Mouse (Mus musculus) embryonic facial prominence, embryonic 14.5 days (tissue): ENCODE results near the gene Rrp1b. TPM values are rescaled to one million over a fixed set of nuclear protein-coding genes. Genes with fewer than 3 reads are reported as not detected.

ENCODE experiments used
- ATAC-seq: fragments of 200-750 bp; cut with Nextera tagmentation; 2 replicates; pipeline ENCODE4 v1.8.0; 2017; ENCODE audit warnings: low read depth, moderate number of reproducible peaks, moderate TSS enrichment
- DNase-seq: peaks from one replicate; pipeline ENCODE4 v3.0.0-alpha.2; 2015; ENCODE audit warnings: low spot score
- H3K27ac ChIP-seq: fragments of 300-500 bp; sonication (generic); replicated peaks from 2 replicates; pipeline ENCODE4 v1.5.1; 2014; ENCODE audit warnings: low read depth, mild to moderate bottlenecking, low read length, moderate library complexity
- H3K27me3 ChIP-seq: fragments of 300-500 bp; sonication (generic); replicated peaks from 2 replicates; pipeline ENCODE4 v1.6.1; 2014; ENCODE audit warnings: low read length; ENCODE audit not compliant: control insufficient read depth, insufficient read depth
- H3K36me3 ChIP-seq: fragments of 300-500 bp; sonication (generic); 2 replicates; pipeline ENCODE4 v1.6.1; 2014; ENCODE audit warnings: low read length, mixed read lengths; ENCODE audit not compliant: control insufficient read depth, insufficient read depth
- H3K4me1 ChIP-seq: fragments of 300-500 bp; sonication (generic); 2 replicates; pipeline ENCODE4 v1.6.1; 2014; ENCODE audit warnings: antibody characterized with exemption, low read length; ENCODE audit not compliant: control insufficient read depth, insufficient read depth
- H3K4me2 ChIP-seq: fragments of 300-500 bp; sonication (generic); 2 replicates; pipeline ENCODE4 v1.6.1; 2014; ENCODE audit warnings: low read depth, mild to moderate bottlenecking, low read length, moderate library complexity, mixed read lengths
- H3K4me3 ChIP-seq: fragments of 300-500 bp; sonication (generic); 2 replicates; pipeline ENCODE4 v1.5.1; 2014; ENCODE audit warnings: low read depth, mild to moderate bottlenecking, low read length
- H3K9ac ChIP-seq: fragments of 300-500 bp; sonication (generic); 2 replicates; pipeline ENCODE4 v1.6.1; 2014; ENCODE audit warnings: low read depth, mild to moderate bottlenecking, low read length, moderate library complexity, mixed read lengths
- H3K9me3 ChIP-seq: fragments of 300-500 bp; sonication (generic); 2 replicates; pipeline ENCODE4 v1.6.1; 2016; ENCODE audit warnings: low read length; ENCODE audit not compliant: control insufficient read depth
- WGBS: fragments of 180-500 bp; shearing (Covaris S2); extraction: QIAGEN DNeasy Blood & Tissue Kit; methylation state at CpG from one replicate; pipeline ENCODE4 v1.1.7; 2014; 5-methylcytosine and 5-hydroxymethylcytosine counted together
- polyA plus RNA-seq: library from polyadenylated mRNA; unstranded; fragments of >200 nt; fragmentation: Nextera tagmentation; extraction: Ambion mirVana; gene quantifications from 2 replicates; pipeline ENCODE4 v1.2.1, GENCODE M21; 2014

Rrp1b gene
- polyA plus RNA-seq, 1 experiment from 2014 or later: 41.9 TPM

DNA sequence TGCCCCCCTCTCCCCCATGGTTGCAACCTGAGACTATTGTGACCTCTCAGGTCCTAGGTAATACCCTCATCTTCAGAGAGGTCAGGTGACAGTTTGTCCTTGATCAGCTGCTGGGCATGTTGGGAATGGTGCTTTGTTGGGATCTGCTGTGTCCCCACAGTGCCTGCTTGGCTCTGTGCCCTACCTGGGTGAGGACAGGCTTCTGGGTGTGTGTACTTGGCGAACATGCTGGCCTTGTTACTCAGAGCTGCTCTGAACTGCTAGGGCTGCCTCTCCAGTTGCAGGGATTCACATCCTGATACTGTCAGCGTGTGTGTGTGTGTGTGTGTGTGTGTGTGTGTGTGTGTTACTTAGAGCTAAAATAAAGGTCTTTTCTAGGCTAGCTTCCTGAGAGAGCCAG is 74.5 kb downstream of the Rrp1b start:
- 17% methylated on average over 1 of the region's 2 CpGs for WGBS
- H3K9me3 ChIP-seq: no peaks in the 10 kb centered on the region
- H3K4me3 ChIP-seq: no peak overlapping the region
- ATAC-seq (peak; percentile 71), DNase-seq (peak; percentile 68)
- H3K4me1 ChIP-seq: peaks cover 16% of the 10 kb centered on the region; the same call in 1 of the 2 replicates
- no peak overlapping the region for H3K9ac ChIP-seq
- no peaks in the 10 kb centered on the region for H3K36me3 ChIP-seq
- H3K4me2 ChIP-seq: no peak overlapping the region
- peaks cover 7% of the 10 kb centered on the region for H3K27me3 ChIP-seq
- H3K27ac ChIP-seq: no peak overlapping the region

DNA sequence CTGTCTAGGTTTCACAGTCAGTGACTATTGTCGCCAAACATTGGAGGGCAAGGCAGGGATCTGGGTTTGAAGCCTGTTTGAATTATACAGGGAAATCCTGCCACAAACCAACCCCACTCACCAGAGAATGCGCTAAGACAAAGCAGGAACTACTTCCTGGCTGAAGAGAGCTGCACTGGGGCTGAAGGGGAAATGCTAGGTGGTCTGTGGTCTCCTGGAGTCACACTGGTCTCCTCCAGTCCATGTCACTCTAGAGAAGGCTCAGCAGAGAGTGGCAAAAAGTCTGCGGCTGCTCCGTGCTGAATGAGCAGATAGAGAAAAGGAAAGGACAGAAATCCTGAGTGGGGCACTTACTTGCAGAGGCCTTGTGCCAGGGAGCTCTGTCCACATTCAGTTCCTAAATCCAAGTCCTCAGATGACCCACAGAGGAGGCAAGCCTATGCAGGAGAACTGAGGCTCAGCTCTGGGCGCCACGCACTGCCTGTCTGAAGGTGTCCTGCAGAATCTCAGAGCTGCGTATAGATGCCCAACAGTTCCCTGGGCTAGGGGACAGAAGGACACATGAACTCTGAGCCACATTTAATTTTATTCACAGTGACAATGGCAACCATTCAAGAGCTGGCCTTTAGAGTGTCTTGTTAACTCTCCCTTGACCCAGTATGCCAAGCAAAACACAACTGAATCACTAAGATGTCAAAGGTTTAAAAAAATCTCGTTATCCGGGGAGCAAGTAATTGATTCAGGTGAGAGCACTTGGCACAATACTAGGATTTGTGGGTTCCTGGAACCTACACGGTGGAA is 75.3 kb downstream of the Rrp1b start:
- DNase-seq (no peak), ATAC-seq (no peak)
- 80% methylated on average over 10 of the region's 10 CpGs for WGBS
- Histone ChIP-seq H3K27me3 (peaks cover 7% of the 10 kb centered on the region), H3K4me1 (peaks cover 16% of the 10 kb centered on the region; the same call in 1 of the 2 replicates), H3K4me3 (no peak overlapping the region), H3K9me3 (no peaks in the 10 kb centered on the region), H3K9ac (no peak overlapping the region), H3K27ac (no peak overlapping the region), H3K4me2 (no peak overlapping the region), H3K36me3 (no peaks in the 10 kb centered on the region)

Other genes with a start within 250 kb of the Rrp1b start
- 25.1 and 27.8 TPM in 2 replicates for gene Sik1, start 180.3 kb upstream of the Rrp1b start, polyA plus RNA-seq
- gene Hsf2bp, start 249 bp downstream of the Rrp1b start, polyA plus RNA-seq: 1.2 and 1.3 TPM in 2 replicates
- gene Notch3, start 130.8 kb downstream of the Rrp1b start, polyA plus RNA-seq: 17.6 and 18.7 TPM in 2 replicates
- 1.9 and 2.6 TPM in 2 replicates for gene Ephx3, start 153.4 kb downstream of the Rrp1b start, polyA plus RNA-seq
- gene Brd4, start 248.6 kb downstream of the Rrp1b start, polyA plus RNA-seq: 87.5 and 89.8 TPM in 2 replicates